Mouse (Mus musculus) lung, embryonic 15.5 days (tissue): ENCODE measurements around the gene Rmnd5b. TPM values are rescaled to one million over a fixed set of nuclear protein-coding genes. Genes with fewer than 3 reads are reported as not detected.
"Not testable (repeated sequence)": the region's sequence is repeated elsewhere in the genome, so short reads cannot be mapped to it uniquely, and the experiment has no call there.

Experiments used
- ATAC-seq: fragments of 200-750 bp; cut with Nextera tagmentation; 2 replicates; pipeline ENCODE4 v1.8.0; 2017; ENCODE audit warnings: moderate number of reproducible peaks, borderline replicate concordance; ENCODE audit not compliant: low FRiP score, low TSS enrichment; ENCODE audit errors: extremely low read depth
- H3K27ac ChIP-seq: fragments of 300-500 bp; sonication (generic); 2 replicates; pipeline ENCODE4 v1.5.1; 2015; ENCODE audit warnings: moderate library complexity, mild to moderate bottlenecking, inconsistent platforms
- H3K27me3 ChIP-seq: fragments of 300-500 bp; sonication (generic); 2 replicates; pipeline ENCODE4 v1.6.1; 2015; ENCODE audit warnings: inconsistent platforms
- H3K36me3 ChIP-seq: fragments of 300-500 bp; sonication (generic); 2 replicates; pipeline ENCODE4 v1.6.1; 2015; ENCODE audit warnings: inconsistent platforms
- H3K4me1 ChIP-seq: fragments of 300-500 bp; sonication (generic); 2 replicates; pipeline ENCODE4 v1.6.1; 2015; ENCODE audit warnings: inconsistent platforms
- H3K4me2 ChIP-seq: fragments of 300-500 bp; sonication (generic); 2 replicates; pipeline ENCODE4 v1.6.1; 2015; ENCODE audit warnings: inconsistent platforms, mild to moderate bottlenecking, moderate library complexity
- H3K4me3 ChIP-seq: fragments of 300-500 bp; sonication (generic); 2 replicates; pipeline ENCODE4 v1.5.1; 2015; ENCODE audit warnings: mild to moderate bottlenecking, inconsistent platforms
- H3K9ac ChIP-seq: fragments of 300-500 bp; sonication (generic); 2 replicates; pipeline ENCODE4 v1.6.1; 2015; ENCODE audit warnings: inconsistent platforms
- H3K9me3 ChIP-seq: fragments of 300-500 bp; sonication (generic); 2 replicates; pipeline ENCODE4 v1.6.1; 2016; ENCODE audit warnings: inconsistent platforms
- WGBS: fragments of 180-500 bp; shearing (Covaris S2); methylation state at CpG from one replicate; pipeline ENCODE4 v1.1.7; 2015; 5-methylcytosine and 5-hydroxymethylcytosine counted together
- polyA plus RNA-seq: library from polyadenylated mRNA; unstranded; fragments of >200 nt; fragmentation: Nextera tagmentation; extraction: Ambion mirVana; gene quantifications from 2 replicates; pipeline ENCODE4 v1.2.1, GENCODE M21; 2015

Gene Rmnd5b
- polyA plus RNA-seq, 1 experiment from 2014 or later: 43.8 TPM

- Histone ChIP-seq H3K36me3 (peaks cover 9% of the 10 kb centered on the region), H3K9ac (no peak overlapping the region), H3K4me1 (peaks cover 38% of the 10 kb centered on the region), H3K27me3 (no peaks in the 10 kb centered on the region), H3K27ac (no peak overlapping the region), H3K4me2 (no peak overlapping the region), H3K9me3 (no peaks in the 10 kb centered on the region), H3K4me3 (no peak overlapping the region)
- 3% methylated on average over 4 of the region's 4 CpGs for WGBS
- ATAC-seq: no peak
Measured at GRCm38 (mm10) chr11:51617693-51618092, 18.0 kb downstream of the Rmnd5b start.

- Histone ChIP-seq H3K27ac (peak overlapping the region; percentile 98), H3K4me2 (peak overlapping the region; percentile 81), H3K4me3 (peak overlapping the region; percentile 41), H3K4me1 (peaks cover 35% of the 10 kb centered on the region), H3K9ac (peak overlapping the region; percentile 59; the same call in 1 of the 2 replicates)
- WGBS: 86% methylated on average over 7 of the region's 7 CpGs
- not testable (repeated sequence) for H3K27me3 ChIP-seq, H3K9me3 ChIP-seq, ATAC-seq, H3K36me3 ChIP-seq
Measured at GRCm38 (mm10) chr11:51616113-51616512, 19.6 kb downstream of the Rmnd5b start.

GRCm38 (mm10) chr11:51615601-51616000 is 20.1 kb downstream of the Rmnd5b start:
- H3K4me3 ChIP-seq: peak overlapping the region; percentile 41
- ATAC-seq: peak; percentile 73
- H3K27ac ChIP-seq: peak overlapping the region; percentile 98
- H3K27me3 ChIP-seq: no peaks in the 10 kb centered on the region
- H3K9ac ChIP-seq: peak overlapping the region; percentile 59
- H3K36me3 ChIP-seq: no peaks in the 10 kb centered on the region
- peaks cover 30% of the 10 kb centered on the region for H3K4me1 ChIP-seq
- peak overlapping the region; percentile 81 for H3K4me2 ChIP-seq
- no peaks in the 10 kb centered on the region for H3K9me3 ChIP-seq
- WGBS: 3% methylated on average over 14 of the region's 14 CpGs

GRCm38 (mm10) chr11:51615129-51615528 is 20.6 kb downstream of the Rmnd5b start:
- no peak for ATAC-seq
- WGBS: 18% methylated on average over 7 of the region's 7 CpGs
- peaks cover 25% of the 10 kb centered on the region for H3K4me1 ChIP-seq

GRCm38 (mm10) chr11:51614256-51614655 is 21.4 kb downstream of the Rmnd5b start:
- peak overlapping the region; percentile 98 for H3K27ac ChIP-seq
- H3K36me3 ChIP-seq: no peaks in the 10 kb centered on the region
- no peak overlapping the region for H3K4me2 ChIP-seq
- no peaks in the 10 kb centered on the region for H3K27me3 ChIP-seq
- WGBS: 67% methylated on average over 8 of the region's 8 CpGs
- no peak overlapping the region for H3K9ac ChIP-seq
- peaks cover 24% of the 10 kb centered on the region for H3K4me1 ChIP-seq
- no peak overlapping the region for H3K4me3 ChIP-seq
- no peak for ATAC-seq
- H3K9me3 ChIP-seq: no peaks in the 10 kb centered on the region

More at GRCm38 (mm10) chr11:51615129-51615528, 20.6 kb downstream of the Rmnd5b start:
- Histone ChIP-seq H3K27ac (peak overlapping the region; percentile 98), H3K36me3 (no peaks in the 10 kb centered on the region), H3K4me2 (peak overlapping the region; percentile 81), H3K9ac (peak overlapping the region; percentile 59), H3K4me3 (peak overlapping the region; percentile 41), H3K9me3 (no peaks in the 10 kb centered on the region), H3K27me3 (no peaks in the 10 kb centered on the region)

GRCm38 (mm10) chr11:51609940-51610339 is 25.8 kb downstream of the Rmnd5b start:
- not testable (repeated sequence) for H3K27ac ChIP-seq, H3K36me3 ChIP-seq, H3K4me3 ChIP-seq, H3K27me3 ChIP-seq, ATAC-seq, H3K9ac ChIP-seq, H3K4me2 ChIP-seq, H3K9me3 ChIP-seq
- 78% methylated on average over 5 of the region's 5 CpGs for WGBS
- H3K4me1 ChIP-seq: peaks cover 17% of the 10 kb centered on the region

- Histone ChIP-seq H3K27me3 (no peaks in the 10 kb centered on the region), H3K9me3 (no peaks in the 10 kb centered on the region), H3K4me2 (no peak overlapping the region), H3K4me3 (no peak overlapping the region), H3K27ac (no peak overlapping the region), H3K9ac (no peak overlapping the region), H3K36me3 (peaks cover 12% of the 10 kb centered on the region), H3K4me1 (peaks cover 17% of the 10 kb centered on the region)
- WGBS: 68% methylated on average over 3 of the region's 3 CpGs
- no peak for ATAC-seq
Measured at GRCm38 (mm10) chr11:51609266-51609909, 26.3 kb downstream of the Rmnd5b start.

GRCm38 (mm10) chr11:51607096-51607738 is 28.5 kb downstream of the Rmnd5b start:
- Histone ChIP-seq H3K9me3 (no peaks in the 10 kb centered on the region), H3K36me3 (peaks cover 34% of the 10 kb centered on the region), H3K4me1 (peaks cover 29% of the 10 kb centered on the region), H3K27ac (peak overlapping the region; percentile 94), H3K4me2 (peak overlapping the region; percentile 80), H3K4me3 (peak overlapping the region; percentile 99), H3K9ac (peak overlapping the region; percentile 88), H3K27me3 (no peaks in the 10 kb centered on the region)
- WGBS: 7% methylated on average over 15 of the region's 15 CpGs
- peak; percentile 41 for ATAC-seq

- no peaks in the 10 kb centered on the region for H3K9me3 ChIP-seq
- peak; percentile 93 for ATAC-seq
- under 1% methylated on average over 83 of the region's 91 CpGs for WGBS
Measured at GRCm38 (mm10) chr11:51606447-51607095, 29.1 kb downstream of the Rmnd5b start, which contains the start of gene Hnrnpab. TSS of gene Hnrnpab (minus strand) at chr11:51606847.

GRCm38 (mm10) chr11:51605602-51606446 is 29.9 kb downstream of the Rmnd5b start:
- Histone ChIP-seq H3K9ac (peak overlapping the region; percentile 99), H3K27me3 (no peaks in the 10 kb centered on the region), H3K4me2 (peak overlapping the region; percentile 71), H3K36me3 (peaks cover 48% of the 10 kb centered on the region), H3K9me3 (no peaks in the 10 kb centered on the region), H3K4me3 (peak overlapping the region; percentile 99), H3K27ac (peak overlapping the region; percentile 94), H3K4me1 (peaks cover 33% of the 10 kb centered on the region)
- WGBS: under 1% methylated on average over 77 of the region's 81 CpGs
- ATAC-seq: peak; percentile 81

More at GRCm38 (mm10) chr11:51606447-51607095, 29.1 kb downstream of the Rmnd5b start, which contains the start of gene Hnrnpab:
- Histone ChIP-seq H3K27me3 (no peaks in the 10 kb centered on the region), H3K27ac (peak within 1 kb of the TSS; percentile 94), H3K4me2 (peak within 1 kb of the TSS; percentile 80), H3K36me3 (peaks cover 40% of the 10 kb centered on the region), H3K9ac (peak within 1 kb of the TSS; percentile 99), H3K4me1 (peaks cover 33% of the 10 kb centered on the region), H3K4me3 (peak within 1 kb of the TSS; percentile 99)

- whole genome bisulfite sequencing: 80% methylated on average over 3 of the region's 3 CpGs
- no peak overlapping the region for H3K4me3 ChIP-seq
- no peak for ATAC-seq
- no peak overlapping the region for H3K27ac ChIP-seq
- H3K9ac ChIP-seq: no peak overlapping the region
- H3K4me1 ChIP-seq: peaks cover 27% of the 10 kb centered on the region
- no peaks in the 10 kb centered on the region for H3K9me3 ChIP-seq
- H3K27me3 ChIP-seq: no peaks in the 10 kb centered on the region
- no peak overlapping the region for H3K4me2 ChIP-seq
- H3K36me3 ChIP-seq: peaks cover 83% of the 10 kb centered on the region
Measured at GRCm38 (mm10) chr11:51602253-51602652, 33.4 kb downstream of the Rmnd5b start.
